Mouse (Mus musculus): Measurements from ENCODE around the gene Mbd5. TPM values are rescaled to one million over a fixed set of nuclear protein-coding genes. Genes with fewer than 3 reads are reported as not detected.
A peak's percentile ranks its signal among the peaks of the same experiment; 100 is the strongest.
"Not testable (repeated sequence)": the region's sequence is repeated elsewhere in the genome, so short reads cannot be mapped to it uniquely, and the experiment has no call there.

Mbd5 gene
- total and polyA plus RNA-seq, 2 experiments, result 2.4 to 10.3 TPM

GRCm38 (mm10) chr2:49169766-49170165 lies 220.5 kb downstream of the Mbd5 start:
- DNase-seq (ENCODE audit: extremely low read depth, low read depth, low spot score), result no peak
- TF ChIP-seq CTCF (IDR thresholded peaks at IDR 0.05; ENCODE audit: low read depth, low read length) (no peak), POLR2A (IDR thresholded peaks at IDR 0.05; ENCODE audit: extremely low read depth, insufficient read depth, low read length) (no peak)

GRCm38 (mm10) chr2:49177015-49177414 lies 227.7 kb downstream of the Mbd5 start:
- no peak for TF ChIP-seq CTCF (IDR thresholded peaks at IDR 0.05; ENCODE audit: low read depth, low read length)
- no peak for TF ChIP-seq POLR2A (IDR thresholded peaks at IDR 0.05; ENCODE audit: extremely low read depth, insufficient read depth, low read length)
- WGBS, result 27% methylated on average over 3 of the region's 3 CpGs
- Histone ChIP-seq H3K27me3 (ENCODE audit: control insufficient read depth, insufficient read depth, low read length) (no peaks in the 10 kb centered on the region), H3K27ac (replicated peaks; ENCODE audit: insufficient read depth, low read depth, low read length) (no peak overlapping the region), H3K4me3 (ENCODE audit: insufficient read depth, low read depth, low read length) (no peak overlapping the region), H3K9ac (ENCODE audit: low read depth, low read length) (no peak overlapping the region), H3K36me3 (ENCODE audit: control insufficient read depth, insufficient read depth, low read length) (no peaks in the 10 kb centered on the region), H3K4me1 (ENCODE audit: control insufficient read depth, insufficient read depth, low read length) (no peaks in the 10 kb centered on the region; the same call in 1 of the 2 replicates), H3K79me2 (ENCODE audit: control insufficient read depth, insufficient read depth, low read length) (no peaks in the 10 kb centered on the region)
- peak; percentile 39 for DNase-seq (ENCODE audit: extremely low read depth, low read depth, low spot score)

More at GRCm38 (mm10) chr2:49169766-49170165, 220.5 kb downstream of the Mbd5 start:
- Histone ChIP-seq H3K4me1 (ENCODE audit: control insufficient read depth, insufficient read depth, low read length) (no peaks in the 10 kb centered on the region), H3K9ac (ENCODE audit: low read depth, low read length) (no peak overlapping the region), H3K79me2 (ENCODE audit: control insufficient read depth, insufficient read depth, low read length) (no peaks in the 10 kb centered on the region), H3K27ac (replicated peaks; ENCODE audit: insufficient read depth, low read depth, low read length) (no peak overlapping the region), H3K27me3 (ENCODE audit: control insufficient read depth, insufficient read depth, low read length) (no peaks in the 10 kb centered on the region), H3K36me3 (ENCODE audit: control insufficient read depth, insufficient read depth, low read length) (peaks cover 2% of the 10 kb centered on the region; the same call in 1 of the 2 replicates), H3K4me3 (ENCODE audit: insufficient read depth, low read depth, low read length) (no peak overlapping the region)
- WGBS, result 96% methylated on average over 3 of the region's 3 CpGs

GRCm38 (mm10) chr2:49190984-49191383 lies 241.7 kb downstream of the Mbd5 start:
- Histone ChIP-seq H3K4me3 (ENCODE audit: insufficient read depth, low read depth, low read length) (no peak overlapping the region), H3K79me2 (ENCODE audit: control insufficient read depth, insufficient read depth, low read length) (no peaks in the 10 kb centered on the region), H3K9ac (ENCODE audit: low read depth, low read length) (no peak overlapping the region), H3K27ac (replicated peaks; ENCODE audit: insufficient read depth, low read depth, low read length) (no peak overlapping the region), H3K36me3 (ENCODE audit: control insufficient read depth, insufficient read depth, low read length) (no peaks in the 10 kb centered on the region), H3K4me1 (ENCODE audit: control insufficient read depth, insufficient read depth, low read length) (no peaks in the 10 kb centered on the region), H3K27me3 (ENCODE audit: control insufficient read depth, insufficient read depth, low read length) (no peaks in the 10 kb centered on the region)
- DNase-seq (ENCODE audit: extremely low read depth, low read depth, low spot score), result no peak
- TF ChIP-seq CTCF (IDR thresholded peaks at IDR 0.05; ENCODE audit: low read depth, low read length), result no peak
- no peak for TF ChIP-seq POLR2A (IDR thresholded peaks at IDR 0.05; ENCODE audit: extremely low read depth, insufficient read depth, low read length)
- WGBS, result 82% methylated on average over 2 of the region's 2 CpGs

- no peak overlapping the region for H3K27ac ChIP-seq (replicated peaks; ENCODE audit: insufficient read depth, low read depth, low read length)
- H3K79me2 ChIP-seq (ENCODE audit: control insufficient read depth, insufficient read depth, low read length), result no peaks in the 10 kb centered on the region
- TF ChIP-seq CTCF (IDR thresholded peaks at IDR 0.05; ENCODE audit: low read depth, low read length) (no peak), POLR2A (IDR thresholded peaks at IDR 0.05; ENCODE audit: extremely low read depth, insufficient read depth, low read length) (no peak)
- H3K9ac ChIP-seq (ENCODE audit: low read depth, low read length), result no peak overlapping the region
- DNase-seq (ENCODE audit: extremely low read depth, low read depth, low spot score), result no peak
- H3K27me3 ChIP-seq (ENCODE audit: control insufficient read depth, insufficient read depth, low read length), result no peaks in the 10 kb centered on the region
- H3K36me3 ChIP-seq (ENCODE audit: control insufficient read depth, insufficient read depth, low read length), result no peaks in the 10 kb centered on the region
- no peaks in the 10 kb centered on the region for H3K4me1 ChIP-seq (ENCODE audit: control insufficient read depth, insufficient read depth, low read length)
- H3K4me3 ChIP-seq (ENCODE audit: insufficient read depth, low read depth, low read length), result no peak overlapping the region
- WGBS, result 99% methylated on average over 3 of the region's 3 CpGs
Measured at GRCm38 (mm10) chr2:49191695-49192094, 242.4 kb downstream of the Mbd5 start.

GRCm38 (mm10) chr2:49204081-49204480 lies 254.8 kb downstream of the Mbd5 start:
- H3K36me3 ChIP-seq (ENCODE audit: control insufficient read depth, insufficient read depth, low read length), result no peaks in the 10 kb centered on the region
- H3K27me3 ChIP-seq (ENCODE audit: control insufficient read depth, insufficient read depth, low read length), result no peaks in the 10 kb centered on the region
- TF ChIP-seq POLR2A (IDR thresholded peaks at IDR 0.05; ENCODE audit: extremely low read depth, insufficient read depth, low read length) (no peak), CTCF (IDR thresholded peaks at IDR 0.05; ENCODE audit: low read depth, low read length) (no peak)
- H3K9ac ChIP-seq (ENCODE audit: low read depth, low read length), result no peak overlapping the region
- no peaks in the 10 kb centered on the region for H3K79me2 ChIP-seq (ENCODE audit: control insufficient read depth, insufficient read depth, low read length)
- DNase-seq (ENCODE audit: extremely low read depth, low read depth, low spot score), result no peak
- no peaks in the 10 kb centered on the region for H3K4me1 ChIP-seq (ENCODE audit: control insufficient read depth, insufficient read depth, low read length)
- no peak overlapping the region for H3K4me3 ChIP-seq (ENCODE audit: insufficient read depth, low read depth, low read length)
- 79% methylated on average over 1 of the region's 1 CpGs for WGBS
- H3K27ac ChIP-seq (replicated peaks; ENCODE audit: insufficient read depth, low read depth, low read length), result no peak overlapping the region

- WGBS, result 100% methylated on average over 1 of the region's 1 CpGs
- not testable (repeated sequence) for DNase-seq (ENCODE audit: extremely low read depth, low read depth, low spot score); H3K79me2 ChIP-seq (ENCODE audit: control insufficient read depth, insufficient read depth, low read length); H3K4me1 ChIP-seq (ENCODE audit: control insufficient read depth, insufficient read depth, low read length); H3K4me3 ChIP-seq (ENCODE audit: insufficient read depth, low read depth, low read length); H3K9ac ChIP-seq (ENCODE audit: low read depth, low read length); H3K27me3 ChIP-seq (ENCODE audit: control insufficient read depth, insufficient read depth, low read length); H3K36me3 ChIP-seq (ENCODE audit: control insufficient read depth, insufficient read depth, low read length); H3K27ac ChIP-seq (replicated peaks; ENCODE audit: insufficient read depth, low read depth, low read length)
Measured at GRCm38 (mm10) chr2:49205692-49206091, 256.4 kb downstream of the Mbd5 start.

All from liver, adult 2 months (tissue).